Mouse (Mus musculus) neural tube, embryonic 15.5 days (tissue): Measurements from ENCODE around the gene H2-Oa. TPM values are rescaled to one million over a fixed set of nuclear protein-coding genes. Genes with fewer than 3 reads are reported as not detected.
A peak's percentile ranks its signal among the peaks of the same experiment; 100 is the strongest.

Experiments used
- ATAC-seq: fragments of 200-750 bp; cut with Nextera tagmentation; 2 replicates; pipeline ENCODE4 v1.8.0; 2017; ENCODE audit warnings: mild to moderate bottlenecking, moderate TSS enrichment, moderate library complexity; ENCODE audit not compliant: low FRiP score
- H3K27ac ChIP-seq: fragments of 300-500 bp; sonication (generic); replicated peaks from 2 replicates; pipeline ENCODE4 v1.5.1; 2015; ENCODE audit warnings: mild to moderate bottlenecking, inconsistent platforms
- H3K27me3 ChIP-seq: fragments of 300-500 bp; sonication (generic); replicated peaks from 2 replicates; pipeline ENCODE4 v1.6.1; 2015; ENCODE audit warnings: inconsistent platforms
- H3K36me3 ChIP-seq: fragments of 300-500 bp; sonication (generic); 2 replicates; pipeline ENCODE4 v1.6.1; 2015; ENCODE audit warnings: inconsistent platforms
- H3K4me1 ChIP-seq: fragments of 300-500 bp; sonication (generic); 2 replicates; pipeline ENCODE4 v1.6.1; 2015; ENCODE audit warnings: inconsistent platforms
- H3K4me2 ChIP-seq: fragments of 300-500 bp; sonication (generic); 2 replicates; pipeline ENCODE4 v1.6.1; 2015; ENCODE audit warnings: inconsistent platforms, mild to moderate bottlenecking, moderate library complexity
- H3K4me3 ChIP-seq: fragments of 300-500 bp; sonication (generic); replicated peaks from 2 replicates; pipeline ENCODE4 v1.5.1; 2015; ENCODE audit warnings: mild to moderate bottlenecking, inconsistent platforms
- H3K9ac ChIP-seq: fragments of 300-500 bp; sonication (generic); replicated peaks from 2 replicates; pipeline ENCODE4 v1.6.1; 2015; ENCODE audit warnings: mild to moderate bottlenecking, inconsistent platforms
- H3K9me3 ChIP-seq: fragments of 300-500 bp; sonication (generic); replicated peaks from 2 replicates; pipeline ENCODE4 v1.6.1; 2016; ENCODE audit warnings: inconsistent platforms
- WGBS: fragments of 180-500 bp; shearing (Covaris S2); methylation state at CpG from one replicate; pipeline ENCODE4 v1.1.7; 2015; ENCODE audit warnings: mixed read lengths; 5-methylcytosine and 5-hydroxymethylcytosine counted together
- polyA plus RNA-seq: library from polyadenylated mRNA; unstranded; fragments of >200 nt; fragmentation: Nextera tagmentation; extraction: Ambion mirVana; gene quantifications from 2 replicates; pipeline ENCODE4 v1.2.1, GENCODE M21; 2015

Gene H2-Oa
- polyA plus RNA-seq, 1 experiment from 2014 or later = 0.19 TPM

- H3K4me2 ChIP-seq = no peak overlapping the region
- no peak overlapping the region for H3K9ac ChIP-seq
- H3K27me3 ChIP-seq = 0 out of 2 replicates have a peak, but pooled peaks cover 3% of the 10 kb centered on the region
- no peak overlapping the region for H3K27ac ChIP-seq
- ATAC-seq = no peak
- no peaks in the 10 kb centered on the region for H3K36me3 ChIP-seq
- no peak overlapping the region for H3K4me3 ChIP-seq
- no peaks in the 10 kb centered on the region for H3K9me3 ChIP-seq
- whole genome bisulfite sequencing = 54% methylated on average over 2 of the region's 2 CpGs
- no peaks in the 10 kb centered on the region for H3K4me1 ChIP-seq
Measured at GRCm38 (mm10) chr17:34087386-34087785, 4.8 kb upstream of the H2-Oa start.

- Histone ChIP-seq H3K4me1 (no peaks in the 10 kb centered on the region), H3K4me3 (no peak overlapping the region), H3K36me3 (no peaks in the 10 kb centered on the region), H3K9ac (no peak overlapping the region), H3K27me3 (0 out of 2 replicates have a peak, but pooled peaks cover 3% of the 10 kb centered on the region), H3K4me2 (no peak overlapping the region), H3K27ac (no peak overlapping the region), H3K9me3 (no peaks in the 10 kb centered on the region)
- no peak for ATAC-seq
- WGBS = 81% methylated on average over 11 of the region's 11 CpGs
Measured at GRCm38 (mm10) chr17:34088124-34088523, 4.0 kb upstream of the H2-Oa start.

DNA sequence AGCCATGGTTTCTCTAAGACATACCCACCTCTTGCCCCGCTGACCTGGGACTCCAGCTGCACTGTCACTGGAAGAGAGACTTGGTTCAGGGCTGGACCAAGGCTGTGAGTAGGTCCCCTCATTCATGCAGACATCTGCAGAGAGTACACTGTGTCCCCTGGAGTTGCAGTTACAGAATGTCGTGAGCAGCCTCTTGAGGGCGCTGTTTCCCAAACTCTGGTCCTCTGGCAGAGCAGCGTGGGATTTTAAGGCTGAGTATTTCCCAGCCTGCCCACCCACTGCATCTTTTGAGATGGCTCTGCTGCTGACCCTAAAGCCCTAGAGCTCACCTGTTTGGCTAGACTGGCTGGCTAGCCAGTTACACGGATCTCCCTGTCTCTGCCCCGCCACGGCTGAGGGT, 1.2 kb upstream of the H2-Oa start:
- no peaks in the 10 kb centered on the region for H3K27me3 ChIP-seq
- no peak for ATAC-seq
- H3K27ac ChIP-seq = no peak overlapping the region
- no peak overlapping the region for H3K4me2 ChIP-seq
- no peaks in the 10 kb centered on the region for H3K9me3 ChIP-seq
- H3K9ac ChIP-seq = no peak overlapping the region
- no peaks in the 10 kb centered on the region for H3K4me1 ChIP-seq
- no peak overlapping the region for H3K4me3 ChIP-seq
- 59% methylated on average over 7 of the region's 7 CpGs for WGBS
- H3K36me3 ChIP-seq = no peaks in the 10 kb centered on the region

DNA sequence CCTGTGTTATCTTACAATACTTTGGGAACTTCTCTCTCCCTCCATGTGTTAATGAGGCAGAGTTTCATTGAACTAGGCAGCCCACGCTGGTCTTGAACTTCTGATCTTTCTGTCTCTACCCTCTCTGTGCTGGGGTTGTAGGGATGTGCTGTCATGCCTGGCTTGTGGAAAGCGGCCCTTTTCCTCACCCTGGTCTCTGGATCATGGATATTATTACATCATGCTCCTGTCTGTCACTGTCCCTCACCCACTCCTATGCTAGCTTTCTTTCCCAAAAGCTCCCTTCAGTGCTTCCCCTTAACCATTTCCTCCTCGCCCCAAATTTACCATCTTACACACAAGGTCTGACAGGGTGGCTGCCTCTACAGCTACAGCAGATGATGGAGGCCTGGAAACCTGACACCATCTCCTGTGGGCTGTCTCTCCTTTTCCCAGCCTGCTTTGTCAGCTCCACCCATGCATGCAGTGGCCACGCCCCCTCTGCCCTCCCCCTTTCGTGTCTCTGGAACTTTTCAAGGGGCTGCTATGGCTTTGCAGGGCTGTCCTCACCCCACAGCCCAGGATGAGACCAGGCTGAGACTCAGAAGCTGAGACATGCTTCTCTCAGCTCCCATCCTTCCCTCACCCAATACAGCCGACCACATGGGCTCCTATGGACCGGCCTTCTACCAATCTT, 1.2 kb downstream of the H2-Oa start:
- no peak for ATAC-seq
- WGBS = 35% methylated on average over 7 of the region's 7 CpGs

DNA sequence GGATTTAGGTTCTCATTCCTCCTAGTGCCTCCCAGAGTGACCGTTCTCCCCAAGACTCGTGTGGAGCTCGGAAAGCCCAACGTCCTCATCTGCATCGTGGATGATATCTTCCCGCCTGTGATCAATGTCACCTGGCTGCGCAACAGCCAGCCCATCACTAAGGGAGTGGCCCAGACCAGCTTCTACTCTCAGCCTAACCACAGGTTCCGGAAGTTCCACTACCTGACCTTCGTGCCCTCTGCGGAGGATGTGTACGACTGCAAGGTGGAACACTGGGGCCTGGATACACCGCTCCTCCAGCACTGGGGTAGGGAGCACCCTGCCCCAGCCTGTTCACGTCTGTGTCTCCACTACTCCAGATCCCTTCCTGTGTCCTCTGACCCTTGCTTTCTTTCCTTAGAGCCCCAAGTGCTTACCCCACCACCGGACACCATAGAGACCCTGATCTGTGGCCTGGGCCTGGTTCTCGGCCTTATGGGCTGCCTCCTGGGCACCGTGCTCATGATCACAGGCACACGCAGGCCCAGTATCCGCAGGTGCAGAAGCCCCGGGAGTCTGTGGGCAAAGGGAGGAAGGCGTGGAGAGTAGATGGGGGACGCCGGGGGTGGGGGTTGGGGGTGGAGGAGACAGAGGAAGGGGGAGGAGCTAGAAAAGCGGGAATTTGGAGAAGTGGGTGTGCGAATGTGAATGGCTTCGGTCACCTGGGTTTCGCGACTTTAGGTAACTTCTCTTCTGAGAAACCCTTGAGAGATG, 2.3 kb downstream of the H2-Oa start:
- no peak overlapping the region for H3K4me3 ChIP-seq
- 85% methylated on average over 27 of the region's 27 CpGs for WGBS
- no peaks in the 10 kb centered on the region for H3K27me3 ChIP-seq
- no peak overlapping the region for H3K9ac ChIP-seq
- ATAC-seq = no peak
- no peak overlapping the region for H3K27ac ChIP-seq
- no peaks in the 10 kb centered on the region for H3K4me1 ChIP-seq
- no peaks in the 10 kb centered on the region for H3K9me3 ChIP-seq
- no peak overlapping the region for H3K4me2 ChIP-seq
- no peaks in the 10 kb centered on the region for H3K36me3 ChIP-seq

More for the DNA sequence above, 1.2 kb downstream of the H2-Oa start:
- no peaks in the 10 kb centered on the region for H3K36me3 ChIP-seq
- no peaks in the 10 kb centered on the region for H3K27me3 ChIP-seq
- H3K27ac ChIP-seq = no peak overlapping the region
- H3K4me2 ChIP-seq = no peak overlapping the region
- H3K9ac ChIP-seq = no peak overlapping the region
- no peaks in the 10 kb centered on the region for H3K4me1 ChIP-seq
- no peak overlapping the region for H3K4me3 ChIP-seq
- no peaks in the 10 kb centered on the region for H3K9me3 ChIP-seq

GRCm38 (mm10) chr17:34096497-34097010, 4.4 kb downstream of the H2-Oa start:
- WGBS = 78% methylated on average over 3 of the region's 3 CpGs
- no peaks in the 10 kb centered on the region for H3K9me3 ChIP-seq
- no peak overlapping the region for H3K27ac ChIP-seq
- no peaks in the 10 kb centered on the region for H3K27me3 ChIP-seq
- no peaks in the 10 kb centered on the region for H3K36me3 ChIP-seq
- ATAC-seq = no peak
- no peak overlapping the region for H3K4me2 ChIP-seq
- H3K4me1 ChIP-seq = peaks cover under 1% of the 10 kb centered on the region
- no peak overlapping the region for H3K9ac ChIP-seq
- H3K4me3 ChIP-seq = no peak overlapping the region

DNA sequence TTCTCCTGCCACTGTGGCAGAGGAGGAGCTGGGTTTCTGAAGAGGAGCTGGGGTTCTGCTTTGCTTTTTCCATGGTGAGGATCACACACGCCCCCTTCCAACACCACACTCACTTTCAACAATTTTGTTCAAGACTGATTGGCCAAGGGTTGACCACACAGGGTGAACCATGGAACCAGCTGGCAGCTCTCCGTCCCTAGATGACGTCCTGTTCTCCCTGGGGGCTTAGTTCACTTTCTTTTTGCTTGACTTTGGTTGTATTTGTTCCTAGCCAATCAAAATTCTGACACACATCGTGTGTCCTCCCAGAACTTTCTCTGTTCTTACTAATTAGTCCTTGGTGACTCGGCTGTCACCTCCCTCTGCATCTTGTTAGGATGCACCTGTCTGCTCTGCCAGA, 5.1 kb downstream of the H2-Oa start:
- Histone ChIP-seq H3K9me3 (no peaks in the 10 kb centered on the region), H3K4me3 (no peak overlapping the region), H3K36me3 (no peaks in the 10 kb centered on the region), H3K27me3 (no peaks in the 10 kb centered on the region), H3K9ac (no peak overlapping the region), H3K4me1 (peaks cover 3% of the 10 kb centered on the region), H3K4me2 (no peak overlapping the region), H3K27ac (no peak overlapping the region)
- ATAC-seq = no peak
- 68% methylated on average over 5 of the region's 5 CpGs for WGBS

DNA sequence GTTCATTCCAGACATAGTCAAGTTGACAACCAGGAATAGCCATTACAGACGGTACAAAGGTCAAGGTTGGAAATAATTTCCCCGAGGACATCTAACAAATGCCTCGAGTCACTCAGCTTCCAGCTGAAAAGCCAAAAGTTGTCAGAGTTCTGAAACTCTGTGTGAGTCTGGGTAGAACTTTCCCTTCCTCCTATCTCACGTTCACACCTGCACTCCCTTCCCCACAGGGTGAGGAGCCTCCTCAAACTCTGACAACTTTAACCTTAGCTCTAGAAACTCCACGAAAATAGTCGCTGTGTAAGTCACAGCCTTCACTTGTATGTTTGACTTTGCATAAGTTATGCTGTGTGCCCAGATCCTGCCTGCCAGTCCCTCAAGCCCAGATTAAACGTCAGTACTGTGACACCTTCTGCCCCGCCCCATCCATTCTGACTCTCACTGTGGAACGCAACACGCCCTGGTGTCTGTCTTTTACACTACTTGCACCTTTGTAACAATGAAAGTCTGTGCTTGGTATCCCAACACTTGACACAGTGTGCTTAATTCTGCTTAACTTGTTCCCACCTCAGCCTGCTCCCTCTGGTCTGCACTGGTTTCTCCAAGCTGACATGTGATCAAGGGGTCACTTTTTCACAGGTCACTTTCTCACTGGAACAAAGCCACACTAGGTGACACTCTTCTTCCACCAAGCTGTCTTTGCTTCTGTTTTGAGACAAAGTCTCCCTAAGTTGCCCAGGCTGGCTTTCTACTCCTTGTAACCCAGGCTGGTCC, 6.8 kb downstream of the H2-Oa start:
- Histone ChIP-seq H3K27ac (no peak overlapping the region), H3K4me2 (no peak overlapping the region), H3K4me1 (peaks cover 3% of the 10 kb centered on the region), H3K27me3 (no peaks in the 10 kb centered on the region), H3K9ac (no peak overlapping the region), H3K36me3 (no peaks in the 10 kb centered on the region), H3K9me3 (no peaks in the 10 kb centered on the region), H3K4me3 (no peak overlapping the region)
- ATAC-seq = no peak
- 63% methylated on average over 10 of the region's 10 CpGs for WGBS

- peaks cover 3% of the 10 kb centered on the region for H3K4me1 ChIP-seq
- H3K4me3 ChIP-seq = no peak overlapping the region
- no peak for ATAC-seq
- WGBS = 44% methylated on average over 5 of the region's 5 CpGs
- no peaks in the 10 kb centered on the region for H3K9me3 ChIP-seq
- H3K9ac ChIP-seq = no peak overlapping the region
- no peak overlapping the region for H3K27ac ChIP-seq
- no peaks in the 10 kb centered on the region for H3K27me3 ChIP-seq
- H3K4me2 ChIP-seq = no peak overlapping the region
- H3K36me3 ChIP-seq = no peaks in the 10 kb centered on the region
Measured at GRCm38 (mm10) chr17:34099531-34099930, 7.4 kb downstream of the H2-Oa start.

GRCm38 (mm10) chr17:34101185-34101584, 9.0 kb downstream of the H2-Oa start:
- Histone ChIP-seq H3K27ac (no peak overlapping the region), H3K9ac (no peak overlapping the region), H3K4me1 (peaks cover 3% of the 10 kb centered on the region), H3K9me3 (no peaks in the 10 kb centered on the region), H3K4me3 (no peak overlapping the region), H3K27me3 (no peaks in the 10 kb centered on the region), H3K4me2 (no peak overlapping the region), H3K36me3 (no peaks in the 10 kb centered on the region)
- 31% methylated on average over 5 of the region's 5 CpGs for WGBS
- peak; percentile 14; the same call in 1 of the 2 replicates for ATAC-seq

- H3K4me2 ChIP-seq = peak overlapping the region; percentile 44
- H3K9me3 ChIP-seq = no peaks in the 10 kb centered on the region
- 0 out of 2 replicates have a peak overlapping the region, but pooled peaks have one; percentile 15 for H3K4me3 ChIP-seq
- WGBS = 5% methylated on average over 12 of the region's 12 CpGs
- no peaks in the 10 kb centered on the region for H3K27me3 ChIP-seq
- H3K9ac ChIP-seq = no peak overlapping the region
- H3K4me1 ChIP-seq = peaks cover 3% of the 10 kb centered on the region
- no peak overlapping the region for H3K27ac ChIP-seq
- no peaks in the 10 kb centered on the region for H3K36me3 ChIP-seq
- peak; percentile 72; the same call in 1 of the 2 replicates for ATAC-seq
Measured at GRCm38 (mm10) chr17:34101604-34102032, 9.5 kb downstream of the H2-Oa start.
